Mouse (Mus musculus) thymus, adult 2 months (tissue): Measurements from ENCODE around the gene Cep68. TPM values are rescaled to one million over a fixed set of nuclear protein-coding genes. Genes with fewer than 3 reads are reported as not detected.
"Not testable (repeated sequence)": the region's sequence is repeated elsewhere in the genome, so short reads cannot be mapped to it uniquely, and the experiment has no call there.

Experiments
- DNase-seq: peaks from one replicate; pipeline ENCODE4 v3.0.0; 2021
- H3K27ac ChIP-seq: fragments of 200-500 bp; 2 replicates; pipeline ENCODE4 v1.5.1; 2012; ENCODE audit warnings: low read length, control low read depth; ENCODE audit not compliant: control insufficient read depth, insufficient read depth
- H3K27me3 ChIP-seq: fragments of 200-500 bp; 2 replicates; pipeline ENCODE4 v1.6.1; 2012; ENCODE audit warnings: mild to moderate bottlenecking, low read length, moderate library complexity, mixed read lengths; ENCODE audit not compliant: control insufficient read depth, insufficient read depth
- H3K36me3 ChIP-seq: fragments of 200-500 bp; 2 replicates; pipeline ENCODE4 v1.6.1; 2012; ENCODE audit warnings: mild to moderate bottlenecking, low read length, moderate library complexity; ENCODE audit not compliant: control insufficient read depth, insufficient read depth
- H3K4me1 ChIP-seq: fragments of 200-500 bp; replicated peaks from 2 replicates; pipeline ENCODE4 v1.6.1; 2012; ENCODE audit warnings: low read length; ENCODE audit not compliant: control insufficient read depth, insufficient read depth
- H3K4me3 ChIP-seq: fragments of 200-500 bp; 2 replicates; pipeline ENCODE4 v1.5.1; 2012; ENCODE audit warnings: mild to moderate bottlenecking, low read length, control low read depth, moderate library complexity; ENCODE audit not compliant: control insufficient read depth, insufficient read depth
- CTCF ChIP-seq: fragments of 200-500 bp; IDR thresholded peaks from 2 replicates; pipeline ENCODE4 v1.5.1; 2012; ENCODE audit warnings: mild to moderate bottlenecking, control low read depth, low read length, moderate library complexity, borderline replicate concordance; ENCODE audit not compliant: control insufficient read depth, poor library complexity, insufficient read depth; ENCODE audit errors: extremely low read depth
- POLR2A ChIP-seq: fragments of 200-500 bp; IDR thresholded peaks from 2 replicates; pipeline ENCODE4 v1.6.1; 2012; ENCODE audit warnings: mild to moderate bottlenecking, low read length, control low read depth, moderate library complexity; ENCODE audit not compliant: control insufficient read depth, poor library complexity, insufficient read depth; ENCODE audit errors: extremely low read depth
- WGBS: fragments of 180-500 bp; shearing (Covaris S2); methylation state at CpG from one replicate; pipeline ENCODE4 v1.1.7; 2018; 5-methylcytosine and 5-hydroxymethylcytosine counted together
- polyA plus RNA-seq: library from polyadenylated mRNA; depleted of rRNA; stranded (reverse); fragments of >200 nt; gene quantifications from 2 replicates; pipeline ENCODE4 v1.2.3, GENCODE M21; 2012

Cep68 gene
- polyA plus RNA-seq, 1 experiment = 31.6 TPM

DNA sequence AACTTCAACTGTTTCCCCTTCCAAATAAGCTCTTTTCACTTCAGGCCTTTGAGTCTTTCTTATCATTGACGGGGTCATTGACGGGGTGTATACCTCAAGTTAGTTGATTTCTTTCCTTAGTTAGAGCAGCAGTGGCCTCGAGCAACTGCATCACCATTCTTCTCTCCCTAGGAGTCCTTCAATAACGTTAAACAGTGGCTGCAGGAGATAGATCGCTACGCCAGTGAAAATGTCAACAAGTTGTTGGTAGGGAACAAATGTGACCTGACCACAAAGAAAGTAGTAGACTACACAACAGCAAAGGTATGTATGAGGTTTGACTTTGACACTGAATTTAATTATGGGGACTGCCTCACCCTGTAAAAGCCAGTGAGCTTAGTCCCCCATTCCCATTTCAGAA, 25.0 kb downstream of the Cep68 start:
- Histone ChIP-seq H3K27ac (no peak overlapping the region), H3K36me3 (peaks cover 74% of the 10 kb centered on the region), H3K4me3 (no peak overlapping the region), H3K27me3 (no peaks in the 10 kb centered on the region), H3K4me1 (no peaks in the 10 kb centered on the region)
- no peak for TF ChIP-seq CTCF
- no peak for TF ChIP-seq POLR2A
- 95% methylated on average over 6 of the region's 6 CpGs for WGBS
- DNase-seq = no peak

DNA sequence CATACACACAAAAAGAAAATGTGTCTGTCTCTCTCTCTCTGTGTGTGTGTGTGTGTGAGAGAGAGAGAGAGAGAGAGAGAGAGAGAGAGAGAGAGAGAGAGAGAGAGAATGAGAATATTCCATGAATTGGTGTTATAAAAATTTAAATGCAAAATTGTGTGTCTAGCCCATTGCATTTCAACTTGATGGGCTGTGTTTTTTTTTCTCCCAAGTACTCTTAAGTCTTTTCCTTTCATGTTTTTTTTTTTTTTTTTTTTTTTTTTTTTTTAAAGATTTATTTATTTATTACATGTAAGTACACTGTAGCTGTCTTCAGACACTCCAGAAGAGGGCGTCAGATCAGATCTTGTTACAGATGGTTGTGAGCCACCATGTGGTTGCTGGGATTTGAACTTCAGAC, 27.6 kb downstream of the Cep68 start:
- WGBS = 100% methylated on average over 1 of the region's 1 CpGs
- H3K4me3 ChIP-seq, H3K27me3 ChIP-seq, DNase-seq, H3K4me1 ChIP-seq, H3K27ac ChIP-seq: not testable (repeated sequence)
- peaks cover 85% of the 10 kb centered on the region for H3K36me3 ChIP-seq

DNA sequence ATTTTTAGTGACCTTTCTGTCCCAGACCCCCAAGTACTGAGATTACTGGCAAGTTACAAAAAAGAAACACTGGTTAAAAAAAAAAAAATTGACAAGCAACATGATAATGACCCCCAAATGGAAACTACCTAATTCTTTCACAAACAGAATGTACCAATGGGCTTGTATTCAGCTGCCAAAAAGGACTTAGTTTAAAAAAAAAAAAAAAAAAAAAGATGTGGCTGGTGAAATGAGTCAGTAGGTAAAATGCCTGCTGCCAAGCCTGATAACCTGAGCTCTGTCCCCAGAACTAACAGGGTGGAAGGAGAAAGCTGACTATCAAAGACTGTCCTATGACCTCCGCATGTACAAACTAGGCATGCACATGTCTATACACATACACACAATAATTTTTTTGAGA, 32.0 kb downstream of the Cep68 start:
- DNase-seq = no peak
- TF ChIP-seq POLR2A (no peak), CTCF (no peak)
- no peak overlapping the region for H3K4me3 ChIP-seq
- peaks cover 48% of the 10 kb centered on the region for H3K36me3 ChIP-seq
- no peak overlapping the region for H3K27ac ChIP-seq
- no peaks in the 10 kb centered on the region for H3K4me1 ChIP-seq
- 100% methylated on average over 1 of the region's 1 CpGs for WGBS
- H3K27me3 ChIP-seq = no peaks in the 10 kb centered on the region

DNA sequence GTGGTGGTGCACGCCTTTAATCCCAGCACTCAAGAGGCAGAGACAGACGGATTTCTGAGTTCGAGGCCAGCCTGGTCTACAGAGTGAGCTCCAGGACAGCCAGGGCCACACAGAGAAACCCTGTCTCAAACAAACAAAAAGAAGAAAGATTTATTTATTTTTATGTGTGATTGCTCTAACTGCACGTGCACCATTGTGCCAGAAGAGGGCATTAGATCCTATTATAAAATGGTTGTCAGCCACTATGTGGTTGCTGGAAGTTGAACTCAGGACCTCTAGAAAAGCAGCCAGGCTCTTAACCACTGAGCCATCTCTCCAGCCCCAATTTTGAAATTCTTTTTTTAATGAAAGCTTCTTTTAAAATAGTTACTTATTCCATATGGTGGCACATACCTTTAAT, 32.8 kb downstream of the Cep68 start:
- TF ChIP-seq POLR2A = no peak
- no peak for TF ChIP-seq CTCF
- H3K4me1 ChIP-seq = no peaks in the 10 kb centered on the region
- no peaks in the 10 kb centered on the region for H3K27me3 ChIP-seq
- H3K27ac ChIP-seq = no peak overlapping the region
- DNase-seq = peak; percentile 19
- H3K36me3 ChIP-seq = peaks cover 45% of the 10 kb centered on the region
- H3K4me3 ChIP-seq = no peak overlapping the region
- 95% methylated on average over 4 of the region's 4 CpGs for WGBS

DNA sequence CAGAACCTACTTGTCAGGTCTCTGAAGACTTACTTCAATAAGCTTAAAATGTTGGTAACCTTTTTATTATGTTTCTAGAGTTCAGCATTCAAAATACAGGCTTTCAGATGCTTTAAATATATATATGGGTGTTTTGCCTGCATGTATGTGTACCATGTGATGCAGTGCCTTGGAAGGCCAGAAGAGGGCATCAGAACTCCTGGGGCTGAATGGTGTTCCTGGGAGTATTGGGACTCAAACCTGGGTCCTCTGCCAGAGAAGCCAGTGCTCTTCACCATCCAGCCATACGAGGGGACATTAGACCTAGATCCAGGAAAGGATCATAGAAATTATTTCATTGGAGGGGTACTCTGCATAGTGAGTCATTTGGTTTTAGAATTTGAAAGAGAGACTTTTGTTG, 34.5 kb downstream of the Cep68 start:
- no peak overlapping the region for H3K27ac ChIP-seq
- whole genome bisulfite sequencing = 100% methylated on average over 1 of the region's 1 CpGs
- H3K36me3 ChIP-seq = peaks cover 31% of the 10 kb centered on the region
- no peaks in the 10 kb centered on the region for H3K27me3 ChIP-seq
- DNase-seq = peak; percentile 52
- no peak for TF ChIP-seq POLR2A
- H3K4me3 ChIP-seq = no peak overlapping the region
- no peaks in the 10 kb centered on the region; the same call in 1 of the 2 replicates for H3K4me1 ChIP-seq

DNA sequence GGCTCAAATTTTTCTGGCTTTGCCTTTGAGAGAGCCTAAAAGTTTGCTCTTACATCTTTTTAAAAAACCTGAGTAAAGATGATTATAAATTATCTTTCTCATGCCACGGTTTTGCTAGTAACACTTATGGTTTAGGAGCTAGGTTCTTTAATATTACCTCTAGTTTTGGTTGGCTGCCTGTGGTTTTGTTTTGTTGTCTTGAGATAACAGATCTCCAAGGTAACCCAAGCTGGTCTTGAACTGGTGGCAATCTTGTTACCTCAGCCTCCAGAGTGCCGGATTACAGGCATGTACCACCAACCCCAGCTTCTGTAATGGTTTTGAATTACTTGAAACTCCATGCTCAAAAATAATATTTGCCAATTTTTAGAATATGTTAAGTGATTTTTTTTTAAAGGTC, 37.4 kb downstream of the Cep68 start:
- DNase-seq = no peak
- WGBS = 20% methylated on average over 2 of the region's 2 CpGs
- Histone ChIP-seq H3K4me1 (no peaks in the 10 kb centered on the region; the same call in 1 of the 2 replicates), H3K27ac (no peak overlapping the region), H3K36me3 (peaks cover 4% of the 10 kb centered on the region; the same call in 1 of the 2 replicates), H3K4me3 (no peak overlapping the region), H3K27me3 (no peaks in the 10 kb centered on the region)
- TF ChIP-seq CTCF (no peak), POLR2A (no peak)

DNA sequence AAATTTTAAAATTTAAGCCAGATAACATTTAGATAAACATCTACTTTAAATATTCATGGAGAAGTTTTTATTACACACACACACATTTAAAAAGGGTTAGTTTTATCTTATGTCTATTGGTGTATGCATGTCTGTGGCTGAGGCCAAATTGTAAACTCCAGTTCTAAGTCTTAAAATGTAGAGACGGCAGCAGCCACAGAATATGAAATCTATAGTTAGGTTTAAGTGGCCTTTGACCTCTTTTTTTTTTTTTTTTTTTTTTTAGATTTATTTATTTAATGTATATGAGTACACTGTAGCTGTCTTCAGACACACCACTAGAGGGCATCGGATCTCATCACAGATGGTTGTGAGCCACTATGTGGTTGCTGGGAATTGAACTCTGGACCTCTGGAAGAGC, 41.6 kb downstream of the Cep68 start:
- WGBS = 91% methylated on average over 2 of the region's 2 CpGs
- no peak for TF ChIP-seq POLR2A
- TF ChIP-seq CTCF = no peak
- H3K4me1 ChIP-seq = peaks cover 4% of the 10 kb centered on the region
- no peak overlapping the region for H3K4me3 ChIP-seq
- DNase-seq = no peak
- H3K27ac ChIP-seq = no peak overlapping the region
- no peaks in the 10 kb centered on the region for H3K27me3 ChIP-seq
- no peaks in the 10 kb centered on the region for H3K36me3 ChIP-seq
